ENCODE assay signal across 16 mouse cellular contexts in genomic region chr5:126107020-126107419, GRCm38 (mm10).
"Had no signal": no experiment of that assay in that cellular context is flagged by ENCODE, and none has a peak within 500 bp of the region (broad histone marks: within the 10 kb centered on the region; RNA-seq: fewer than 3 reads in every experiment).

No protein-coding gene starts in this region.

- DNase-seq: cerebellum, adult 8-10 months; cerebellum, adult 9-10 months; cerebellum, adult 9-11 months; cerebellum, postnatal 10 days; cerebellum, postnatal 14 days; cerebellum, postnatal 25 days; cerebellum, postnatal 36 days; embryo, embryonic 11 days; forebrain, postnatal 0 days; gastrocnemius, adult 2 months; gastrocnemius, postnatal 10 days; gastrocnemius, postnatal 14 days; gastrocnemius, postnatal 25 days; gastrocnemius, postnatal 36 days; heart, adult 18-20 months; heart, adult 2 months had no signal
